Mouse (Mus musculus) adrenal gland, adult 8-10 months (tissue): Measurements from ENCODE around the gene Lipn. TPM values are rescaled to one million over a fixed set of nuclear protein-coding genes. Genes with fewer than 3 reads are reported as not detected.

ENCODE experiments used
- DNase-seq: peaks from one replicate; pipeline ENCODE4 v3.0.0; 2022
- total RNA-seq, 4 experiments: library from RNA; stranded (reverse); gene quantifications; 2 replicates each; pipeline ENCODE4 v1.2.4; 2022

Gene Lipn
- total RNA-seq = under 1 TPM in 2 of 4 experiments, not detected in 2; 0.17 to 0.24 TPM

DNA sequence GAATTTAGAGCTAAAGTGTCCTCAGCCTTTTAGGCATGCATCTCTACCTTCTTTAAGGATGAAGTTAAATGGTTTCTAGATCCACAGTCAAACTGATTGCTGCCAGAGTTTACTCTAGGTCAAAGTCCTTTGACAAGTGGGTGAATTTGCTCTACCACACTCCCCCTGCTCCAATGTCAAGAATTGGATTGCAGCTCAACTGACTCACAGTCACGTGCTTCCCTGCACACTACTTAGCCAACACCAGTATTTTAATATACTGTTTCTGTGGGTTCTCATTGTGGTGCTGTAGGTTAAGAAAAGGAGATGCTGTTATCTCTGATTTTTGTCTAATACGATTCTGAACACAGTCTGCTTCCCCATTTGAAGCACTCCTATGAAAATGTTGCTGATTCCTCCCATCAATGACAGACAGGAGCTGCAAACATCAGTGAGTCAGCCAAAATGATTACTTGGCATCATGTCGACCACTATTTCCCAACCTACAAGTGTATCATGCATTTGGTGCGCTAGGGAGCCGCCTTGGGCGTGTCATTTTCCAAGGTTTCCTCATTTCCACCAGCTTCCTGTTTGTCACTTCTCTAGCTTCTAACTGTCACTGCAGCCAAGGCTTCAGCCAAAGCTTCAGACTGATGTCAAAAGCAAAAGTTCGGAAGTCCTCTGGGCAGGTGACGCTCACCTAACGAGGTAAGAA is at the start of gene Lipn:
Lipn (plus strand) TSS at position 580 of the 694 bp plus-strand sequence.
- DNase-seq = peak; percentile 12

DNA sequence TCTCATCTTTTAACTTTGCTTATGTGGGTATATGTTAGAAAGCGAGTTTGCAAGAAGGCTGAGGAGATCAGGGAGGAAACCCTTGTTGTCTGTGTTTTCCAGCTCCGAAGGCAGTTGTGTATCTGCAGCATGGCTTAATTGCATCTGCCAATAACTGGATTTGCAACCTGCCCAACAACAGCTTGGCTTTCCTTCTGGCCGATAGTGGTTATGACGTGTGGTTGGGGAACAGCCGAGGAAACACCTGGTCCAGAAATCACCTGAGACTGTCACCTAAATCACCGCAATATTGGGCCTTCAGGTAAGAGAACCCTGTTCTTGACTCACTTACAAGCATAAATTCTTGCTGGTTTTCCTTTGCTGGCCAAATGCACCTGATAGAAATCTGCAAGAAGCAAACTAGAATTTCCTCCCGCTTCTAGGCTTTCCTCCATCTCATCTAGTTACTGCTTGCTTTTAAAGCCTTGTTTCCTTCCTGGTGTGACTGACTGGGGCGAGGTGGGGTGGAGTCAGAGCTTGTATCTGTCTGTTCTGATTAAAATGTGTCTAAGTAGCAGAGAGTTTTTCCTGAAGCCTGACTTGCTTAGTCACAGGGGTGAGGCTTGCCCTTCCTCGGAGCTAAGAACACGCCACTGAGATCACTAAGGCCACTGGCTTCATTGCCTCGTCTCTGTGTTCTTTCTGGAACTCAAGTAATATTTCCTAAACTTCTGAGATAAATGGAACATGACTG is 45.6 kb upstream of the Lipn start:
- no peak for DNase-seq

DNA sequence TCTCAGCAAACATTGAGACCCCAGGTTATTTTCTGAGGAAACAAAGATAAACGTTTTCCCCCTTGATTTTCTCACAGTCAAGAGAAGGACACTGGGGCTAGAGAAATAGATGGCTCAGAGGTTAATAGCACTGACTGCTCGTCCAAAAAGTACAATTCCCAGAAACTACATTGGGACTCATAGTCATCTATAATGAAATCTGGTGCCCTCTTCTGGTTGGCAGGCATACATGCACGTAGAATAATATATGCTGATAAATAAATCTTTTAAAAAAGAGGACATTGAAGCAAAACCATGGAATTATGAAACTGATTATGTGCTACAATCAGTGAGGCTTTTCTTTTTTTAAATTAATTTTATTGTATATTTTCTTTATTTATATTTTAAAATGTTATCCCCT is 44.4 kb upstream of the Lipn start:
- no peak for DNase-seq

DNA sequence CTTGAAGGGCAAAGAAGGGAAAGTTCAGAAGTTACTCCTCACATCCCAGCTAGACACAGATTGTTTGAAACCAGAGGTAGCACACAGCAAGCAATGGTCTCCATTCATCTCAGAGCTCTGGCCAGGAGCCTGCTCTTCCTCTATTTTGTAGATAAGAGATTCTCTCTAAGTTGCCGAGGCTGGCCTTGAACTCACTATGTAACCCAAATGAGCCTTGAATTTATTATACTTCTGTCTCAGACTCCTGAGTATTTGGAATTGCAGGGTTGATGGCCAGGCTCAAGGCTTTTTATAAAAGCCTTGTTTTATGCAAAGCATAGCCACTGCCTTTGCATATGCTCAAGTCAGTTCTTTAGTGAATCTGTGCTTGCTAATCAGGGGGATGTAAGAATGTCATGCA is 27.4 kb upstream of the Lipn start:
- DNase-seq = peak; percentile 24

DNA sequence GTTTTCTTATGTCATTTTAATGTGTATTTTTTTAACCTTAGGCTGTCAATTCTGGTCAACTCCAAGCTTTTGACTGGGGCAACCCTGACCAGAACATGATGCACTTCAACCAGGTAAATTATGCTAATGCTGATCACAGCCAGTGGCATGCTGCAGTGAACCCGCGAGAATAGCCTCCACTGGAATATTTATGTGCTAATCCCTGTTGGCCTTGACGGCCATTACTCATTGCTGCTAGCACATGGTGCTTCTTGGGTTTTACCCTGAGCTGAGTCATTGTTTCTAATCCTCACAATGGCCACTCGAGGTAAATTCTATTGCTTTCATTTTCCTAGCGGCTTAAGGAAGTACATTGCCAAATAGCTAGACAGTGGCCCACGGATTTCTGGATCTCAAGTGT is 24.1 kb upstream of the Lipn start:
- DNase-seq = peak; percentile 54

DNA sequence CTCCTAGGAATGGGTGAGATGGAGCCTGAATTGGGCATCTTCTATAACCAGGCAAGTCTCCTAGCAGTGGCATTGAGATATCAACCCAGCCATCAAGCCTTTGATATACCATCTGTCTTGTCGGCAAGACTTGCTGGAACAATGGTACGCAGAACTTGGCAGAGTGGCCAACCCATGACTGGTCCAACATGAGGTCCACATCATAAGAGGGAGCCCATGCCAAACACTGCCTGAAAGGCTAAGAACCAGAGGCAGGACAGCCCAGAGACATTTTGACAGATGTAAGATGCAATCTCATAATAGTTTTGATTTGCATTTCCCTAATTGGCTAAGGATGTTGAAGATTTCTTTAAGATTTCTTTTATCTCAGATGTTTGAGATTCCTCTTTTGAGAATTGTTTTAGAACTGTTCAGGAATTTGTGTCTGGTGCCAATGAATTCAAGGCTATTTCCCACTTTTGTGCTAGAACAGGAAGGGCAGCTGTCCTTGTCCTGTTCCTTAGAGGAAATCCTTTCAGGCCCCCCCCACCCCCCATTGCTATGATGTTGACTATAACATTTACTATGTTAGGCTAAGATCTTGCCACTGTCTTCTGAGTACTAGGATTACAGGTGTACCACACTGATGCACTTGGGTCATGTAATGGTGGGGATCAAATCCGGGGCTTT is 17.7 kb upstream of the Lipn start:
- no peak for DNase-seq

DNA sequence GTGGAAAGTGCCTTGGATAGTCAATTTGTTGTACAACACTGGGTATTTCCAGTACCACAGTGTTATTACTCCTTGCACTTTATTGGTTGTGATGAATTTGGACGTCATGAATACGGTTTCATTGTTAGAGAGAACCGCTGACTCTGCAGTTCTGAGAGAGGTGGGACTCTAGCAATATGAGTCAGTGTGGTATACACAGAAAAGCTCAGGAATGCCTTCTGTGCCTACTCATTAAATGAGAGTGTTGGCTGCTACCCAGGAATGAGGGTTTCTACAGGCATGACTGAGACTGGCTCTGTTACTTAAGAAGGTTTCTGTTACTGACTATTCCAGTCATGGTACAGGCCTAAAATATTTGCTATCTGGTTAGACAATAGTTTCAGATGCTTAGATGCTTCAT is 15.7 kb upstream of the Lipn start:
- no peak for DNase-seq

DNA sequence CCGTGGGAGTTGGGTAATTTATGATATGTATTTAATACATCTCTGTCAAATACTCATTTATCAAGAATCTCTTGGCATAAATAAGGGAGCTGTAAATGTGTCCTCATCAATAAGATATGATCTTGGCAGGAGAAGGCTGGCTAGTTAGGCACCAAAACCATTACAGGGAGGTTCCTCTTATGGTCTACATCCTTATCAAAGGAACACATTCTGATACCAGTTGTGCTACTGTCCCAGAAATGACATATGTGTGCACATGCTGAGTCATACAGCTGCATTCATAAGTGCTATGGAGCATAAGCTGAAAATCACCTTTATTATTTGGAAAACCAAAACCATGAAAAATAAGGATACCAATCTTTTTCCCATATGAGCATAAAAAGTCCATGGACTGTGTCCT is 3.6 kb upstream of the Lipn start:
- no peak for DNase-seq

DNA sequence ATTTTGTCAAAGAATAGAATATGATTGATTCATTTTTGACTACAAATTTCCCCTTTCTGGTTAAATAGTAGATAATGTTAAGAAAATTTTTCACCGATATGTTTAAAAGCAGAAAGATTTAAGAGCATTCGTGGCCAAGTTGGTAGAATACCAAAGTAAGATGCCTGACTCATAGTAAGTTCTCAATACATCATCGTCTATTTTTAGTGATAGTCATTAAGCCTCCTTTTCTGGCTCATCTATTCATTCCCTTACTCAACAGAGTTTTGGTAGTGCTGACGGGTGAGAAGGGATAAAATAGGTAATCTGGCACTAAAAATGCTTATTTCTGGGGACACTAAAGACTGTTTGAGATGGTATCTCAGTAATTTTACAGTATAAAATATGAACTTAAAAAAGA is 3.1 kb upstream of the Lipn start:
- no peak for DNase-seq

DNA sequence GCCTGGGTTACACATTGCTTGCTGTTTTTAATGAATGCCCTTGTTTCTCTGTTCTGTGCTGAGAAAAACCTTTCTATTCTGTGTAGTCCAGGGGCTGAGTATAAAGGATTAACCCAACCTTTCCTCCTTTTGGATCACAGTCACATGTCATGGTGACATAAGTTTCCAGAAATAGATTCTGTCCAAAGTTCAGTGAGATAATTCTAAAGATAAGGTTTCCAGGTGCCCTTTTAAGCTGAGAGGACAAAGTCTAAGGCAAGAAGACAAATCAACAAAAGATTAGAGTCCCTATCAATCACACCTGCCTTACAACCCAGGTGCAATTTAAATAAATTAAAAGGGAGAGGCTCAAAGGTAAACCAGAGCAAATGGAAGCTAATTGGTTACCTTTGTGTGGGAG is 7.1 kb downstream of the Lipn start:
- no peak for DNase-seq

DNA sequence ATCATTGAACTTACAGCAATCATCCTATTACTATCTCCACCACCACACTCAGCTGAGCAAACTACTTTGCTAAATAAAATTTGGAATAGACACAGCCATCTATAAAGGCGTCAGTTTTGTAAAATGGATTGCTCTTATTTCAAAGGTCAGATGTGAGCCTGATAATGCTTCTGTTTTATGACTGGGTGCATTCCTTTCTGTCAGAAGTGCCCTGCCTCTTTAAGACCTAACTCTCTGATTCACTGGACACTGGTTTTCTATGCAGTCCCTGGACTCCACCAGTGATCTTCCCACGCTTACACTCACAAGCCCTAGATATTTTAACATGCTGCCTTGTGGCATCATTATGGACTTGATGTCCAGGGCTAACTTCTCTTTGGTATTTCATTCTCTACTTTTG is 11.0 kb downstream of the Lipn start:
- no peak for DNase-seq

DNA sequence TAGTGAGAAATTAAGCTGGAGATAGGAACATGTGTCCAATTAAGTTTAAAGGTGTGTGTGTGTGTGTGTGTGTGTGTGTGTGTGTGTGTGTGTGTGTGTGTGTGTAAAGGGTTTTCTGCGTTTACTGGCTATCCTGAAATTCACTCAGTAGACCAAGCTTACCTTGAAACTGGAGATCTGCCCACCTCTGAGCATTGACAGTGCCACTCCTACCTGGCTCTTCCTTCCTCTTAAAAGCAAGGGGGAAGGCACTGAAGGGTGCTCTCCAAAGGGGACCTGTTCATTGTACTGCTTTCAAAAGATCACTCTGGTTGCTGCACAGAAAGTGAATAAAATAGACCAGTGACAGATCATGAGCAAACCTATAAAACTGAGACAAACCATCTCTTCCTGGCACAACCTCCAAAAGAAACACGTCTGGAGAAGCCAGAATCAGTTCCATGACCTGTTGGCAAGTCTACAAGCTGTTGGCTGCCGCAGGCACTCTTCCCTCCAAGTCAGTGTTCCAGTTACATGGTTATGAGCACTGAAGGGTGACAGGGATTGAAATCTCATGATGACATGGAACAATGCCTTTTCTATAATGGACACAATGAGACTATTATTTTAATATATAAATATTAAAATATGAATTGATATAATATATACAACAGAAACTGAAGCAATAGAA is 22.0 kb downstream of the Lipn start:
- no peak for DNase-seq

DNA sequence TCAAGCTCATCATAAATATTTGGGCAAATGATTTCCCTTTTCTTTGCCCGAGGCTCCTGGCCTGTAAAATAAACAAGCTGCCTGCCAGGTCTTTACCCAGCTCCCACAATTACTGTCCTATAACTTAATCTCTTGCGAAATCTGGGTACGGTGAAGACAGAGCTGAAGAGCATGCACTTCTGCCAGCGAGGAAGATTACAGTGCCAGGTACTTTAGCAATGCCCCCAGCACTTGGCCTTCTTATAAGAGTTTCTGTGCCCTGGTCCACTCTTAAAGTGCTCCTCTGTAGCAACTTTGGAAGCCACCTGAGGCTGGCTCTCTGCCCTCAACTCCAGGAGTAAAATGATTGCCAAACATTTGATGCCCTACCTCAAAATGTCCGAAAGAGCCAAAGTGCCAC is 28.2 kb downstream of the Lipn start:
- no peak for DNase-seq

DNA sequence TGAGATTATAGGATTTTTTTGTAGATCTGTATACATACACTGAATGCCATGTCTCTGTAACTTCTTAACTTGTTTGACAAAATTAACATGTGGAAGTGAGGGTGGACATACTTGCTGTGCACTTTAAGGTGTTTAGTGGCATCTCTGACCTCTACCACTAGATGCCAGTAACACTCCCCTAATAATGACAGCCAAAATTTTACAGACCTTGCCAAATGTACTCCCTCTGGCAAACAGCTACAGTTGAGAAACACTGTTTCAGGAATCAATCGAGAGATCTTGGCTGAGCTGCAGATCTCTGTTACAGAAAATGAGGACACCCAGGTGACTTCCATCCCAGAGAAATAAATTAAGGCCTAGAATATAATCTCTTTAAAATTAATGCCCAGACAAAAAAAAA is 29.1 kb downstream of the Lipn start:
- no peak for DNase-seq

DNA sequence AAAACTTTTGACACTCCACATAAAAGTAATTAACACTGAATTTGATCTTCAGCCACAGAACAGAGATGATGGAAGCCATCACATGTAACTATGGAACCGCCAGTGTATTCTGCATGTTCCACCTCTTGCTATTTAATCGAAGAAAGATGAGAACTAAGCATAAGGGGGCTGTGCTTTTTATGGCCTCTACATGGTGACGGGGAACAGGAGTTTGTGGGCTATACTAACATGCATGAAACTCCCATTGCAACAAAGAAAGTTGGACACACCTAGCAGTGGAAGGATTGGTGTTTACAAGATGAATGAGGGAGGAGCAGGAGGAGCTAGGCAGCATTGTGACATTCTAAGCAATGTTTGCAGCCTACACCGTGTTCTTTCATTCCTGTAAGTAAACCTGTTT is 33.5 kb downstream of the Lipn start, which contains the start of gene Lipm:
Lipm (plus strand) TSS at position 301 of the 400 bp plus-strand sequence.
- DNase-seq = no peak

DNA sequence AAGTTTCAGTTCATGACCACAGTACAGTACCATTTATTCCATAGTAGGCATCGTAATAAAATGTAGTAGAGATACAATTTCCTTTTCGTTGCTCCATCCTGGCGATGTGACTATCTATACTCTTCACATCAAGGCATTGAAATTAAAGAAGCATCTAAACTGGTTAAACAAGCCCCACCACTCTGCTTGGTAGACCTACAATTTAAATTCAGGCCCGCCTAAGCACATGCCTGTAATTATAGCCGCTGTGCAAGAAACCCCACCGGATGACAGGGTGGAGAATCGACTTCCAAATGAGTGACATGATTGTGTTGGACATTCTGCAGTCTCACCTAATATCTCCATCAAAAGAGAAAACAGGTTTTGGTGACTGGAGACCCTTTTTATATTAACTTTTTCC is 34.7 kb downstream of the Lipn start:
- no peak for DNase-seq

DNA sequence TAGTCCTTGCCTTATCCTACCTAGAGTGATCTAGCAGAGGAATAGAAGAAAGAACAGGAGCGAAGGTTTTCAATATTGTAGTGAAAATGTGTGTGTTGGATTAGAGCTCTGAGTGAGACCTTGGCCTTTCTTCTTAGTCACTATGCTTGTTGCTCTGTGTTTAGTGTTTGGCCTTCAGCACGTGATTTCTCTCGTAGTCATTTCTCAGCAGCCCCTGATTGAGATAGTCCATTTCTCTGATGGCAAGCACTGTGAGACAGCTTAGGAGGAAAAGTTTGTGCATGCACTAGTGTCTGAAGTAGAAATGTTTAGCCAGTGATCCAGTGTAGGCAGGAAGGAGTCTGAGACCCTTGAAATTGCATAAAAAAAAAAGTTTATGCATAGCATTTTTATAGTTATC is 37.7 kb downstream of the Lipn start:
- peak; percentile 15 for DNase-seq

DNA sequence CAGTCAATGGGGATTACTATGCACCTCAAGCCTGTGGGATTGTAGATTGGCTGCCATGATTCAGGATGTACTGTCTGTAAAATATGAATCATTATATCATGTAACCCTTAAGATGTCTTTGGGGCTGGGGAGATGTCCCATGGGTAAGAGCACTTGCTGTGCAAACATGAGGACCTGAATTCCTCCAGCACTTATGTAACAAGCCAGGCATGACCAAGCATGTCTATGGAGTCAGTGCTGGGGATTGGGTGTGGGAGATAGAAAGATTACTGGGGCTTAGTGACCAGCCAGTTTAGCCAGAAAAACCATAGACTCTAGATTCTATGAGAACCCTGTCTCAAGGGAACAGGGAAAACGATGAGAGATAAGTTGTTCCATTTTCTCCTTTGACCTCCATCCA is 51.9 kb downstream of the Lipn start:
- no peak for DNase-seq

DNA sequence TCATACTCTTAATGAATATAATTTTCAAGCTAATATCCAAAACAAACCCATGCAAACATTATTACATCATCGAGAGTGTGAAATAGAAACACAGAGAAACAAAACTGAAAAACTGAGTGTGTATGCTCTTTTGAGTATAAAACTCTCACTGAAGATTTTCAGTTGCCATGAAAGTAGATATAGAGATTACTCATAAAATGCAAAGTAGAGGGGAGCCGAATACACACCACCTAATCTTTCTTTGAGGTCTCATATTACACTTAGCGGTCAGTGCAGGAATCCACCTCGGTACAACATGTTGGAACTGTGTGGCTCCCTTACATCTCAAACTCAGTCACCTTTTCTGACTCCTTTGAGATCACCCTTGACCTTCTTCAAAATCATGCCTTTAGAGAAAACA is 52.5 kb downstream of the Lipn start:
- no peak for DNase-seq

DNA sequence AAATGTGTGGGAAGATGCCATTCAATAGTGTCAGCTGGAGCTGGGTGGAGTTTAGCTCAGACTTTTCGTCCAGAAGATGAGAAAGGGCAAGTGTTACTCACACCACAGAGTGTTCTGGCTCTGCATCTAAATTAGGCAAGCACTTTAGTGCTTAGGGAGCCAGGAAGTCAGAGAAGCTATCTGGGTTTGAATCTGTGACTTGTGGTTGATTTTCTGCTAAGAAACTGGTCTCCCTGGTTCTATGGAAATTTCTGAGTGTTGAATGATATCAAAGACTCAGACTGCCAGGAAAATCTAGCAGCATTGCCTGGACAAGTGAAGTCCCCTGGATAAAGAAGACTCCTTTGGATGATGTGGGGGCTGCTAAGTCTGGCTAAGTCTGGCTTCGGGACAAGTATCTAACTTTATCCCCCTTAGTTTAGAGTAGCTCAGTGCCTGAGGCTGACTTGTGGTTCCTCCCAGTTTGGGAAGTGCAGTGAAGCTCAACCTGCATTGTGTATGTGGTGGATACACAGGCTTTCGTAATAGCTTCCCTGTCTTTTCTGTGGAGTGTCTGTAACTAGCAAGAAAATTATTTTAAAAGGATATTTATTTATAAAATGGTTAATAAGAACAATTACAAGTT is 53.1 kb downstream of the Lipn start:
- DNase-seq = no peak
